Mouse (Mus musculus) hindbrain, embryonic 15.5 days (tissue): ENCODE results near the gene Det1. TPM values are rescaled to one million over a fixed set of nuclear protein-coding genes. Genes with fewer than 3 reads are reported as not detected.

Experiments used
- microRNA-seq: library from miRNA; unstranded; fragments of <30 nt; microRNA quantifications from one replicate; pipeline ENCODE4, GENCODE M21; 2016
- polyA plus RNA-seq: library from polyadenylated mRNA; unstranded; fragments of >200 nt; fragmentation: Nextera tagmentation; extraction: Ambion mirVana; gene quantifications from 2 replicates; pipeline ENCODE4 v1.2.1, GENCODE M21; 2015

Gene Det1
- polyA plus RNA-seq, 1 experiment from 2014 or later = 13.0 TPM

Small RNAs within 50 kb of the gene (microRNA-seq; reads per million reads assigned to microRNA genes)
- gene Mir7-2 = 254 reads per million, percentile 63 among the genes with 10 or more reads in this experiment

Other genes with a start within 250 kb of the Det1 start
- gene Ntrk3, start 109.3 kb downstream of the Det1 start, polyA plus RNA-seq = 22.2 and 23.3 TPM in 2 replicates
- gene Mrps11, start 64.1 kb downstream of the Det1 start, polyA plus RNA-seq = 68.3 and 68.5 TPM in 2 replicates
- 53.8 and 58.9 TPM in 2 replicates for gene Mrpl46, start 63.7 kb downstream of the Det1 start, polyA plus RNA-seq
- gene Aen, start 48.6 kb upstream of the Det1 start, polyA plus RNA-seq = 55.5 and 58.1 TPM in 2 replicates
- gene Isg20, start 66.2 kb upstream of the Det1 start, polyA plus RNA-seq = 0.87 and 2.3 TPM in 2 replicates
- 0.21 and 0.65 TPM in 2 replicates for gene Acan, start 206.2 kb upstream of the Det1 start, polyA plus RNA-seq